Mouse (Mus musculus): ENCODE data around the gene Cep41. TPM values are rescaled to one million over a fixed set of nuclear protein-coding genes. Genes with fewer than 3 reads are reported as not detected.
A peak's percentile ranks its signal among the peaks of the same experiment; 100 is the strongest.

The Cep41 gene
- polyA plus RNA-seq, 1 experiment: 16.1 TPM

DNA sequence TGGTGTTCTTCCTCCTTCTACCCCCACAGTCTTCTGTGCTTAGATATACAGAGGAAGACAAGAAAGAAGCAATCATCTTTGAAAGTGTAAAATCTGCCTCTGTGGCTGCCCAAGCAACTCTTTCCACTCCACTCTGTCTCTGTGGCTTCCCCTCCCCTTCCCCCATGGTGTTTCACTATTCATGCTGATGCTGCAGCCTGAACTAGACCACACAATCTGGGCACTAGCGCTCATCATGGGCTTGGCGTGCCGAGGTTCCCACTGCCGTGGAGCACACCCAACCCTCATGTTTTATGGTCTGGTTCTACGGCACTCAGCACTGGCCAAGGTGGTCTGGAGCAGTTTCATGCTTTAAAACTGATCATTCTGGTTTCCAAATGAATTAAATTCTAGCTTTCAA lies 21.9 kb downstream of the Cep41 start:
- TF ChIP-seq CTCF (IDR thresholded peaks at IDR 0.05; ENCODE audit: borderline replicate concordance, extremely low read depth, insufficient read depth, insufficient read length) (no peak), POLR2A (IDR thresholded peaks at IDR 0.05; ENCODE audit: borderline replicate concordance, extremely low read depth, insufficient read depth, insufficient read length, poor library complexity, severe bottlenecking) (no peak)
- DNase-seq (ENCODE audit: low read depth): peak; percentile 26

GRCm38 (mm10) chr6:30667585-30667984 lies 26.0 kb downstream of the Cep41 start:
- TF ChIP-seq POLR2A (IDR thresholded peaks at IDR 0.05; ENCODE audit: borderline replicate concordance, extremely low read depth, insufficient read depth, insufficient read length, poor library complexity, severe bottlenecking) (no peak), CTCF (IDR thresholded peaks at IDR 0.05; ENCODE audit: borderline replicate concordance, extremely low read depth, insufficient read depth, insufficient read length) (no peak)
- peak; percentile 49 for DNase-seq (ENCODE audit: low read depth)

GRCm38 (mm10) chr6:30666043-30666442 lies 27.5 kb downstream of the Cep41 start:
- no peak for TF ChIP-seq CTCF (IDR thresholded peaks at IDR 0.05; ENCODE audit: borderline replicate concordance, extremely low read depth, insufficient read depth, insufficient read length)
- TF ChIP-seq POLR2A (IDR thresholded peaks at IDR 0.05; ENCODE audit: borderline replicate concordance, extremely low read depth, insufficient read depth, insufficient read length, poor library complexity, severe bottlenecking): no peak
- DNase-seq (ENCODE audit: low read depth): no peak

- TF ChIP-seq CTCF (IDR thresholded peaks at IDR 0.05; ENCODE audit: borderline replicate concordance, extremely low read depth, insufficient read depth, insufficient read length) (no peak), POLR2A (IDR thresholded peaks at IDR 0.05; ENCODE audit: borderline replicate concordance, extremely low read depth, insufficient read depth, insufficient read length, poor library complexity, severe bottlenecking) (no peak)
Observed at GRCm38 (mm10) chr6:30665296-30665695, 28.3 kb downstream of the Cep41 start.

DNA sequence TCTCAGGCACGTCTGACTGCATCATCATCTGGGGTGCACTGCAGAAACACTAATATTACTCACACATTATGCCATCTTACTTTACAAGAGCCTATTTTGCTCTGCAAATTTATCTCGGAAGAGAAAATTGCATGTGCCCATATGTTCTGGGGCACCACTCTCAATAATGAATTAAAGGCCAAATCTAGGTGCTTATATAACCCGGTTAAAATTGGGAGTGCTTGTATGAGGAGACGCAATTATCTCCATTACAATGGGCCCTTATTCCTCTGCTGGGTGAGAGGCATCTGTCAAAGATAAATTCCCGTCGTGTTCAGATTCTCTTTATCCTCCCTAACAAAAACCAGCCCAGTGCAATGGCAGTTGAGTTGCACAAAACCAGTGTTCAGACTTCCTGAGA lies 28.8 kb downstream of the Cep41 start:
- no peak for TF ChIP-seq CTCF (IDR thresholded peaks at IDR 0.05; ENCODE audit: borderline replicate concordance, extremely low read depth, insufficient read depth, insufficient read length)
- TF ChIP-seq POLR2A (IDR thresholded peaks at IDR 0.05; ENCODE audit: borderline replicate concordance, extremely low read depth, insufficient read depth, insufficient read length, poor library complexity, severe bottlenecking): no peak
- peak; percentile 58 for DNase-seq (ENCODE audit: low read depth)

More at GRCm38 (mm10) chr6:30665296-30665695, 28.3 kb downstream of the Cep41 start:
- no peak for DNase-seq (ENCODE audit: low read depth)

- DNase-seq (ENCODE audit: low read depth): no peak
- TF ChIP-seq CTCF (IDR thresholded peaks at IDR 0.05; ENCODE audit: borderline replicate concordance, extremely low read depth, insufficient read depth, insufficient read length): no peak
- no peak for TF ChIP-seq POLR2A (IDR thresholded peaks at IDR 0.05; ENCODE audit: borderline replicate concordance, extremely low read depth, insufficient read depth, insufficient read length, poor library complexity, severe bottlenecking)
Observed at GRCm38 (mm10) chr6:30658619-30659018, 34.9 kb downstream of the Cep41 start.

DNA sequence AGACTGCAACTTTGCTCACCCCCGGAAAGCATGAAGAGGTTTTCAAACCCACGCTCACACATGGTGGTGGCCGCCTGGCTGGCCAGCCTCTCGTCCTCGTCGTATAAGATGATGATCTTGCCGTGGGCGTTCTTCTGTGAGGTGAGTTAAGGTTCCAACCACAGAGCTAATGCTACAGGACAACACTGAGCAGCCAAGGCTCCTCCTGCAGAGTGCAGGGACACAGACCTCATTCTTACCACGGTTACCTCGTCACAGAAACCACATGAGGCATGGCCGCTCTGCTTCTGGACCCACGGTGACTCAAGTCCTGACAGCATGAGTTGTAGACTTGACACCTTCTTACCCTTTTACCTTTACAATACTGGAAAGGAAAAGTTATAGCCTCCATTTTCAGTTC lies 36.3 kb downstream of the Cep41 start:
- no peak for DNase-seq (ENCODE audit: low read depth)
- TF ChIP-seq POLR2A (IDR thresholded peaks at IDR 0.05; ENCODE audit: borderline replicate concordance, extremely low read depth, insufficient read depth, insufficient read length, poor library complexity, severe bottlenecking) (no peak), CTCF (IDR thresholded peaks at IDR 0.05; ENCODE audit: borderline replicate concordance, extremely low read depth, insufficient read depth, insufficient read length) (no peak)

GRCm38 (mm10) chr6:30654932-30655331 lies 38.6 kb downstream of the Cep41 start:
- DNase-seq (ENCODE audit: low read depth): no peak
- no peak for TF ChIP-seq POLR2A (IDR thresholded peaks at IDR 0.05; ENCODE audit: borderline replicate concordance, extremely low read depth, insufficient read depth, insufficient read length, poor library complexity, severe bottlenecking)
- no peak for TF ChIP-seq CTCF (IDR thresholded peaks at IDR 0.05; ENCODE audit: borderline replicate concordance, extremely low read depth, insufficient read depth, insufficient read length)

- DNase-seq (ENCODE audit: low read depth): peak; percentile 89
- no peak for TF ChIP-seq CTCF (IDR thresholded peaks at IDR 0.05; ENCODE audit: borderline replicate concordance, extremely low read depth, insufficient read depth, insufficient read length)
- TF ChIP-seq POLR2A (IDR thresholded peaks at IDR 0.05; ENCODE audit: borderline replicate concordance, extremely low read depth, insufficient read depth, insufficient read length, poor library complexity, severe bottlenecking): no peak
Observed at GRCm38 (mm10) chr6:30654402-30654859, 39.1 kb downstream of the Cep41 start.

- TF ChIP-seq CTCF (IDR thresholded peaks at IDR 0.05; ENCODE audit: borderline replicate concordance, extremely low read depth, insufficient read depth, insufficient read length) (no peak), POLR2A (IDR thresholded peaks at IDR 0.05; ENCODE audit: borderline replicate concordance, extremely low read depth, insufficient read depth, insufficient read length, poor library complexity, severe bottlenecking) (no peak)
- DNase-seq (ENCODE audit: low read depth): no peak
Observed at GRCm38 (mm10) chr6:30653518-30653917, 40.0 kb downstream of the Cep41 start.

- TF ChIP-seq POLR2A (IDR thresholded peaks at IDR 0.05; ENCODE audit: borderline replicate concordance, extremely low read depth, insufficient read depth, insufficient read length, poor library complexity, severe bottlenecking) (no peak), CTCF (IDR thresholded peaks at IDR 0.05; ENCODE audit: borderline replicate concordance, extremely low read depth, insufficient read depth, insufficient read length) (no peak)
- no peak for DNase-seq (ENCODE audit: low read depth)
Observed at GRCm38 (mm10) chr6:30652425-30653188, 40.9 kb downstream of the Cep41 start.
